Mouse (Mus musculus) bone marrow macrophage, adult 2 months (primary cell): Measurements from ENCODE around the gene Ehhadh.

Experiments used
- CTCF ChIP-seq: IDR thresholded peaks from 2 replicates; pipeline ENCODE4 v1.5.1; 2012; ENCODE audit warnings: low read depth, mild to moderate bottlenecking, low read length, moderate library complexity
- POLR2A ChIP-seq: IDR thresholded peaks from 2 replicates; pipeline ENCODE4 v1.6.1; 2012; ENCODE audit warnings: mild to moderate bottlenecking, low read depth, low read length, borderline replicate concordance

DNA sequence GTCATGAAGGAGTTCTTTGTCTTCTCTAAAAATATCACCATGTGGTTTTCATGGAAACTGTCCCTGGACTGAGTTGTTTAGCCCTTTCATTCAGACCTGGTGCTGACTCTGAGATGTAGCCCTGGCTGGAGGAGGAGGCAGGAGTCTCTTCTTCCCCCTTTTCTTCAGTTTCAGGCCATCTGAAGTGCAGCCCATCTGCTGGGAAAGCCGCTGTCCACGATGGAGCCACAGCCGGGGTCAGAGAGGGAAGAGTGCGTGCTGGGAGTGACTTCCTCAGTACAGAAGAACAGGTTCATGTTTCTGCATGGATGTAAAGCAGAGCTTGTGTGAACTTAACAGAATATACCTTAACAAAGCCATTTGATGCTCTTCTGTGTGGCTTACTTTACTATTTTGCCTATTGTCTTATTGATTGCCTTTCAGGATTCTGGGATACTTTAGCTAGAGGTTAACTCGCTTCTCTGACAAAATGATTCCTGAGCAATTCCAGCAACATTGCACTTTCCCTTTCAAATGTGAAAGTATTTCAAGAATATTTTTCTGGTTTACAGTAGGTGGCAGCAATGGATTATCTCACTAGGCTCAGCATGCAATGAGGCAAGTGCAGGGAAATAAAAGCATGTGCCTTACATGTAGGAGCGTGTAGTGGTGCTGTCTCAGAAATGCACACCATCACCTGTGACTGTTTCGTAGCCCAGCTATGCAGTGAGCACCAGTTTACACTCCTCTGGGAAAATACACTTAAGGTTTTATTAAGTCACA lies 48.9 kb upstream of the Ehhadh start:
- TF ChIP-seq POLR2A (no peak), CTCF (no peak)
